Mouse (Mus musculus) cortical plate, adult 2 months (tissue): ENCODE measurements around the gene 4930415O20Rik.

Experiments
- CTCF ChIP-seq: fragments of 200-500 bp; IDR thresholded peaks from 2 replicates; pipeline ENCODE4 v1.5.1; 2011; ENCODE audit warnings: mild to moderate bottlenecking, control low read depth, low read length; ENCODE audit not compliant: insufficient read depth; ENCODE audit errors: extremely low read depth
- POLR2A ChIP-seq: fragments of 200-500 bp; IDR thresholded peaks from 2 replicates; pipeline ENCODE4 v1.6.1; 2011; ENCODE audit warnings: mild to moderate bottlenecking, low read length, control low read depth; ENCODE audit not compliant: insufficient read depth; ENCODE audit errors: extremely low read depth

DNA sequence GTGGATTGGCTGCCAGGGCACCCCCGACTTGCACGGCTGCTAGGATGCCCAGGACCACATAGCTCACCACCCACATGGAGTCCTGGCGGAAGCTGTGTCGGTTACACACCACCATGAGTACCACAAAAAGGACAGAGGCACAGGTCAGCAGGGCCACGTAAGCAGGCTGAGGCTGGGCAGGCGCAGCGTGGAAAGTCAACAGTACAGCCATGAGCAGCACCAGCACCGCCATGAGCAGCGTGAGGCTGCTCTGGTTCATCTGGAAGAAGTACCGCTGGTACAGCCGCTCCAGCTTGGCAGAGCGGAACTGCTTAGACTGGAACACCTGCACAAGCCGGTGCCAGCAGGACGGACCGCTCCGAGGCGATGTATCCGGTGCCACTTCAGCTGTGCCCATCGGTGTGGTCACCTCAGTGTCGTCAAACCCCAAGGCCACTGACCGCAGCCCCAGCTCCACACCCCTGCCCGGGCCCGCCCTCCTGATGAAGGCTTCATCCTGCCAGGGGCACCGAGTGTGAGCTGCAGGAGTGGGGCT lies 33.3 kb downstream of the 4930415O20Rik start:
- TF ChIP-seq CTCF: no peak
- TF ChIP-seq POLR2A: no peak
